Mouse (Mus musculus): Measurements from ENCODE around the gene Grm8. TPM values are rescaled to one million over a fixed set of nuclear protein-coding genes. Genes with fewer than 3 reads are reported as not detected.

Gene Grm8
- 10 to 100 TPM; 22.9 to 27.3 TPM for total RNA-seq (2021)
- long read RNA-seq, experiment 1, result 0 reads
- long read RNA-seq, experiment 2, result 0 reads

DNA sequence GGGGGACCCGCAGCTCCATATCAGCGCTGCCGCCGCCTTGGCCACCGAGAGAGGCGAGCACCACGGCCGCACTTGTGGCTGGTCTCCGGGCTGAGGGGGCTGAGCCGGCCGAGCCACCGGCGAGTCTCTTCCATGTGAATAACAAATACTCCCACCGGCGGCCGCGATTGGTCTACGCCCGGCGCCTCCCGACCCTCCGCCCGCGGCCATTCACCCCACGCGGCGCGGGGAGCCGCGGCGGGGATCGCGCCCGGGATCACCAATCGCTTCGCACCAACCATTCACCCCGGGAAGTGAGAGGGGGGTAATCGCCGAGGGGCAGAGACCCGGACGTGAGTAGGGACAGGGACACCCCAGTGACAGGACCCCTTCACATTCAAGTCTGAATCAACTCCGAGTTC, at the start of gene Grm8:
Gene Grm8, minus strand, starts transcription at position 178 of the 401 bp plus-strand sequence.
- DNase-seq (ENCODE audit: extremely low spot score in 1 of 2, low spot score in 2 of 2), result peak; percentile 30 to 43
- peak within 1 kb of the TSS; percentile 72 for H3K27ac ChIP-seq
- intact Hi-C loops (cut with DNase I), result loop anchor here (2.0 to 5.0 kb wide), 3 partner anchors 42 to 248 kb away; no protein-coding TSS in a partner anchor

DNA sequence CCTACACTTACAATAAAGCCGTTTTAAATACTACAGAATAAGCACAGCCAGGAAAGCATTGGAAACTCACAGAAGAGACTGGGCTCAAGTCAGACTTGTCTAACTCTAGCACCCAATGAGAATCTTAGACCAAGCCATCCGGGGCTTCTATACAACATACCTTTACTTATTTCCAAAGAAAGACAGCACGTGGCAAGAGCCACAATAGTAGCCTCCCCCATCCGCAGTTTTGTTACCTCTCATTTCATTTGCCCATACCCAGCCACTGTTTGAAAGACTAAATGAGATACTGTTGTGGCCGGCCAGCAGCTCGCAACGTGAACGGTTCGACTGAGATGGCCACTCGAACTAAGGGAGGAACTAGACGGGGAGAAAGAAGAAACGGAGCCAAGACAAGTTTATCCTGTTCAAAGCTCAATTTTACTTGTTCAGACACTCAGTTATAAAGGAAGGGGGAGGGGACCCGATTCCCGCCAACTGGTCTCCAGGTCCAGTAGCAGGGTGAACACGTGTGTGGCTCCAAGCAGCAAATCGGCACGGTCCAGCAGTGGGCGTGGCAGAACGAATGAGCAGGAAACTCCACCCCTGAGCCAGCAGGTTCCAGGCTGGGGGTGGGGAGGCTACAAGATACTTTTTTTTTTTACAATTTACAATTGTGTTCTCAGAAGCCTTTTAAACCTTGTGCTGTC, 35.0 kb upstream of the Grm8 start:
- intact Hi-C loops (cut with DNase I), result no loop called here
- DNase-seq (ENCODE audit: extremely low spot score in 1 of 2, low spot score in 2 of 2), result no peak
- Histone ChIP-seq H3K4me3 (no peak overlapping the region), H3K27ac (no peak overlapping the region)
- no peak for TF ChIP-seq CTCF (IDR thresholded peaks at IDR 0.05)

More for the DNA sequence above, at the start of gene Grm8:
- no peak for TF ChIP-seq CTCF (IDR thresholded peaks at IDR 0.05)
- H3K4me3 ChIP-seq, result peak within 1 kb of the TSS; percentile 60

DNA sequence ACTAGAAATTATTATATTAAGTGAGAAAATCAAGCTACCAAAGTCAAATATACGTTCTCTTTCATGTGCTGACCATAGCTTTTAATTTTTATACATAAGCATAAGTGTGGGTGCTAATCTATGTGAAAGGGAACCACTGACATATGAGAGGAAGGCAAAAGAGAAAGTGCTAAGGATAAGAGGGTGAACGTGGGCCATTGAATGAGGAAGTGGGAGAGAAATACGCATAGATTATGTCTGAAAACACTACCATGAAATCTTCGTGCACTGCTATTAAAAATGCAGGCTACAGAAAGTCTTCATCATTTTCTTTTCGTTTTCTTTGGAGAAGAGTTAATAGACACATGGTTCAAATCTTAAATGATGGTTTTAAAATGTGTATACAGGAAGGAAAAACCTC, 25.4 kb upstream of the Grm8 start:
- no peak for TF ChIP-seq CTCF (IDR thresholded peaks at IDR 0.05)
- intact Hi-C loops (cut with DNase I), result no loop called here
- no peak for DNase-seq (ENCODE audit: extremely low spot score in 1 of 2, low spot score in 2 of 2)
- Histone ChIP-seq H3K27ac (no peak overlapping the region), H3K4me3 (no peak overlapping the region)

DNA sequence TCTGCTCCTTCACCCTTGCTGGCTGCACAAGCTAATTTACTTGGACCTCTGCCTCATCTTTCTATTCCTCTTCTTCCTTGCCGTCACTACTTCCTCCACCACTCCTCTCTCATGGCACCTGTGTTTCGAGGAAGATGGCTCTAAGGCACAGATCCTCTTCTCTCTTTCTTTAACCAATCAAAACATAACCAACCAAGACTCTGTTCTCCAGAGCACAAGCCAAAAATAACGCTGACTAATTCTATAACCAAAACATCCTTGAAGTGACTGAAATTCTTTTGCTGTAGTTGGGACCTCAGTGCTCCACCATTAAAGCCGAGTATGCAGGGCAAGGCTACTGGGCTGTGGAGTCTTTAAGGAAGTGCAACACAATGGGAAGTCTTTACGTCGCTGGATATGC, 11.5 kb upstream of the Grm8 start:
- Histone ChIP-seq H3K4me3 (no peak overlapping the region), H3K27ac (no peak overlapping the region)
- intact Hi-C loops (cut with DNase I), result no loop called here
- TF ChIP-seq CTCF (IDR thresholded peaks at IDR 0.05), result no peak
- no peak for DNase-seq (ENCODE audit: extremely low spot score in 1 of 2, low spot score in 2 of 2)

DNA sequence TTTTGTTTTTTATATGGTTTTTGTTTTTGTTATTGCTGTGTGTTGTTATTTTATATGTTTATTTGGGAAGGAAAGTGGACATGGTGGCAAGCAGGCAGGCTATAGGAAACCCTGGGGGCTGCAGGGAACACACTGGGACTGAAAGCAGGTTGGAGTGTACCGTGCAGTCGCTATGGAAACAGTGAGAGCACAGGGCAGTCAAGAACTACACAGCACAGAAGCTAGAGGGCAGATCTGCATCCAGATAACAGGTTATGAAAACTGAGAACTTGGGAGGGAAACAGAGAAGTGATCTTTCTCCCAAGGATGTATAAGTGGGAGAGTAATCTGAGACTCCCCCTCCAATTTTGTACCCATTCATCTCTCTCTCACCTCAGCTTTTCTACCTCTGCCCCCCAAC, 7.4 kb upstream of the Grm8 start:
- TF ChIP-seq CTCF (IDR thresholded peaks at IDR 0.05), result peak; percentile 36
- DNase-seq (ENCODE audit: extremely low spot score in 1 of 2, low spot score in 2 of 2), result no peak
- H3K27ac ChIP-seq, result no peak overlapping the region
- H3K4me3 ChIP-seq, result no peak overlapping the region
- intact Hi-C loops (cut with DNase I), result no loop called here

DNA sequence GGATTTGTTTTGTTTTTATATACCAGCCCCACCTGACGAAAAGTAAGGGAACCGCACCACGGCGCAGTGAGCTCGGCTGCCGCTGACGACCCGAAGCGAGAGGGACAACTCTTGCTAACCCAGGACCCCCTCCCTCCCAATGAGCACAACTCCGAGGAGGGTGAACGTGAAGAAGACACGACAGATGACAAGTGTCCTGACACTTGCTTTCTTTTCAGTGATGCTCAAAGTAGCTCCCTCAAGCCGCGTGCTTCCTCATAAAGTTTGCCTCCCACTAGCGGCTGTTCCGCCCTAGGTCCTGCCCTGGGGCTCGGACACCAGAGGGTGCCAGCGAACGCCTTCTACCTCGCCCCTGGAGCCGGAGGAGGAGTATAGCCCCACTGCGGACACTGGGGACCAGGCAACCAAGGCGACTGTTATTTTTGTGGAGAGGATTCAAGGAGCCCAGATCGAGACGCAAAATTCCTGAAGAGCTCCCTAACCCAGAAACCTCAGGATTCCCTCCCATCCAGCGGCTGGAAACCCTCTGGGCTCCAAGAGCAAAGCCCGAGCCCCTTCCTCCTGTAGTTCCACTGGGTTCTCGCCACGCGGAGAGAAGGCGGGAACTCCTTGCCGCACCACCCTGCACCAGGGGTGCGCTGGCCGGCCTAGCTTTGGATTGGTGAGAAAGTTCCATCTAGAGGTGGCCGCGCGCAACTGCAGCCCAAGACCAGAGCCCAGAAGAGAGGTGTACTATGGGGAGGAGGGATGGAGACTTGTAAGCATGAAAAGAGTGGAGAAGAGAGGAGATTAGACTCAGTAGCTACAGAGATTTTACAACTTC, 644 bp upstream of the Grm8 start:
- TF ChIP-seq CTCF (IDR thresholded peaks at IDR 0.05), result peak; percentile 91

DNA sequence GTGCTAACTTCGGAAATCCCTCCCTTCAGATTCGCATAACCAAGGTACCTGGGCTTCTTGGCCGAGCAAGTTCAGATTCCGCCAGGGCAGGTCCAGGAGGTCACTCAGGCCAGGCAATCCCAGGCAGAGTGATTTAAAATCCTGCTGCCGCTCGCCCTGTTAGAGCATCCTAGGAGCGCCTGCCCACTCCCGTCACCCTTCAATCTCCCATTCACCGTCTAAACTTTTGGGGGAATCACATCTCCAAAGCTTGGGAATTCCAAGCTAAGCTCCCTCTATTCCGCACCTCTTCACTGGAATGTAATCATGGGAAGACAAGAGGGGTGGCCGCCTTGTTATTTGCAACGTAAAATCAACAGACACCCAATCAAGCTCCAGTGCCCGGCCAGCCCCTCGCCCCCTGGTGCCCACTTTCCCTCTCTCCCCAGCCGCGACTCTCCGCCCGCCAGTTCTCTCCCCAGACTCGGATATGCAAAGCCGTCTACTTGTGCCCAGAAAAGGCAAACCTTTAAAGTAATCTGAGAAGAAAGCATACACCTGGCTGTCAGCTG, 652 bp downstream of the Grm8 start:
- Histone ChIP-seq H3K27ac (peak overlapping the region; percentile 72), H3K4me3 (peak overlapping the region; percentile 60)
- intact Hi-C loops (cut with DNase I), result loop anchor here (2.0 kb wide), 1 partner anchor 42 kb away; no protein-coding TSS in a partner anchor
- peak in 1 of 2 experiments; percentile 26 for DNase-seq (ENCODE audit: extremely low spot score in 1 of 2, low spot score in 2 of 2)
- TF ChIP-seq CTCF (IDR thresholded peaks at IDR 0.05), result peak; percentile 6

More for the DNA sequence above, 644 bp upstream of the Grm8 start:
- peak; percentile 87 to 91 for DNase-seq (ENCODE audit: extremely low spot score in 1 of 2, low spot score in 2 of 2)
- Histone ChIP-seq H3K27ac (no peak overlapping the region), H3K4me3 (peak overlapping the region; percentile 60)
- intact Hi-C loops (cut with DNase I), result loop anchor here (1.0 to 5.0 kb wide), 4 partner anchors 43 to 478 kb away; no protein-coding TSS in a partner anchor

DNA sequence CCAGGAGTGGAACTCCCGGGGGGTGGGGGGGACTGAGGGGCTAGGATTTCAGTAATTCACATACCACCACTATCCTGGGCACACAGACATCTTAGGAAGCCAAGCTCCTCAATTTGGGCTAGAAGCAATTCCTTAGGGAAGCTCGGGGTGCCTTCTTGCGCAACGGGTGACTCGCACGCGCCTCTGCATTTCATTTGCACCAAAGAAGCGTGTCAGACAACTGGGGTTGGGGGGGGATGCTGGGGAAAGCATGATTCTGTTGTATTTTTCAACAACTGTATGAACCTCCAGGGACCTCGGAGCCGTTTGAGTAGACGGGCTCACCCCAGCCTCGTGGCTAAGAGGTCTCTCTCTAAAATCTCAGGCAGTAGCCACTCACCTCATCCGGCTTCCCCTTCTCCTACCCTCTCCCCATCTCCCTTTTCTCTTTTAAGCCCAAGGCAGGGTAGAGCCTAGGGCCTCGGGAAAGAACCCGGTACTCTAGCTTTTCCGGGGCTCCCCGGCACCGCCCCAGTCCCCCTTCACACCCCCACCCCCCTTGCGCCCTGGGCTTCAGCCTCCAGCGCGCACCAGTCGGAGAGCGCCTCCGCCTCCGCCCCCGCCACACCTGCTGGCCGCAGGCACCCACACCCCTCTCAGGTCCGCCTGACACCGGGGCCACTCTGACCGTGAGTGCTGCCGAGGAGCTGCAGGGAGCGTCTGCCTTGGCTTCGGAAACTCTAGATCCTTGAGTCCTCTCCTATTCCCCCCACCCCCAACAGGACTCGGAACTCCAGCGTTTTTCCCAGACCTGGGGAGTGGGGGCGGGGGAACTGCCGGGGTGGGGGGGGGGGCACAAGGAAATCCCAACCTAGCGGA, 1.5 kb downstream of the Grm8 start:
- no peak for TF ChIP-seq CTCF (IDR thresholded peaks at IDR 0.05)
- H3K4me3 ChIP-seq, result peak overlapping the region; percentile 60
- intact Hi-C loops (cut with DNase I), result loop anchor here (2.0 kb wide), 1 partner anchor 41 kb away; no protein-coding TSS in a partner anchor
- DNase-seq (ENCODE audit: extremely low spot score in 1 of 2, low spot score in 2 of 2), result peak; percentile 18 to 45
- peak overlapping the region; percentile 72 for H3K27ac ChIP-seq

DNA sequence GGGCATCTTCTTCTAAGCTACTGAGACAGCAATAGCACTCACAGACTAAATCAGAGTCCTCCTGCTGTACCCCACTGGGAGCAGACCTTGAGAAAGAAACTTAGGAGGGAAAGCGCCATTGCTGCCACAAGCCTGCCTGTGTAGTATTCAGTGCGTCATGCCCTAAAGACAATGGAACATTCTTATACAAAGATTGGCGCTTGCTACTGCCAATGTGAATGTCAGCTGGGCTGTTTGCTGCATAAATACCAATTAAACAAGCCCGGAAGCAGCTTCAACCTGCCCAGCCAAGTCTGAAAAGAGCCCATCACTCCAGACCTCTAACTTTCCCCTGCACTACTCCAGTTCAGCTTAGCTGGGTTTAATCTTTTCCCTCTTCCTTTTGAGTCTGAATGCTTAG, 2.9 kb downstream of the Grm8 start:
- Histone ChIP-seq H3K4me3 (no peak overlapping the region; the same call in 1 of the 2 replicates), H3K27ac (no peak overlapping the region)
- DNase-seq (ENCODE audit: extremely low spot score in 1 of 2, low spot score in 2 of 2), result no peak
- no peak for TF ChIP-seq CTCF (IDR thresholded peaks at IDR 0.05)
- intact Hi-C loops (cut with DNase I), result no loop called here

DNA sequence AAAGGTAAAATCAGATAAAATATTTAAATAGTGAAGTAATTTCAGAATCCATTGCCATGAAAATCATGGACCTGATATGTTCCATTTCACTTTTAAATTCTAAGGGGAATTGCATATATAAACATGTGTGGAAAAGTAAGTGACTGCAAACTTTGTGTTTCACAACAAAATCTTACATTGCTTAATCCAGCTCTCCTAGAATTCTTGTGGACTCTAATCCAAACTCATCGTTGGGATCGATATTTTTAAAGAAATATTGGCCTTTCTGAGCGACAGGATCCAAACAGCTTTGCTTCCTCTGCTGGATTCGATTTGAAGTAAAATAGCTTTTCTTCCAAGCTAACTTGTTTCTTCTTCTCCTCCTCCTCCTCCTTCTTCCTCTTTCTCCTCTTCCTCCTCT, 6.1 kb downstream of the Grm8 start:
- Histone ChIP-seq H3K27ac (no peak overlapping the region), H3K4me3 (no peak overlapping the region)
- TF ChIP-seq CTCF (IDR thresholded peaks at IDR 0.05), result no peak
- DNase-seq (ENCODE audit: extremely low spot score in 1 of 2, low spot score in 2 of 2), result no peak
- intact Hi-C loops (cut with DNase I), result no loop called here

DNA sequence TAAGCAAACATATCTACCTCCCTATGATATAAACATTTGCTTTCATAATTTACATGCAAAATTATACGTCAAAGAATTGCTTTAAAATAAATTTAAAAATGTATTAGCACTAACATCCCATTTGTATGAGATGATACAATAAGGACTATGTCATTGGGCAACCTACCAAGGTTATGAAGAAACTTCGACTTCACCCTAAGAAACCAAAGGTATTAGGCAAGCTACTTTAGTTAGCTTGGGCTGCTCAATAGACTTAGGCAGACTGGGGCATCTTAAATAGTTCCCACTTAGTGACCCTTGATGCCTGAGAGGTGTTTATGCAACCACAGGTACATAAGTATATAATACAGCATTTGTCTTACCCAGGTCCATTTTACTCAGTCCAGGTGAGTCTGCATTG, 19.5 kb downstream of the Grm8 start:
- intact Hi-C loops (cut with DNase I), result no loop called here

More for the DNA sequence above, 19.5 kb downstream of the Grm8 start:
- Histone ChIP-seq H3K4me3 (no peak overlapping the region), H3K27ac (no peak overlapping the region)
- no peak for TF ChIP-seq CTCF (IDR thresholded peaks at IDR 0.05)
- no peak for DNase-seq (ENCODE audit: extremely low spot score in 1 of 2, low spot score in 2 of 2)

All from left cerebral cortex, adult 2 months (tissue).